Mouse (Mus musculus): ENCODE results near the gene Grk4. TPM values are rescaled to one million over a fixed set of nuclear protein-coding genes. Genes with fewer than 3 reads are reported as not detected.

Grk4 gene
- 1 to 10 TPM; 4.5 to 6.3 TPM for total RNA-seq (2021)
- long read RNA-seq, experiment 1, partial matches to known transcripts: 0 of 7 reads
- long read RNA-seq, experiment 1, other reads (novel, unspliced or antisense): 4 of 7 reads
- long read RNA-seq, experiment 2, partial matches to known transcripts: 0 of 4 reads
- long read RNA-seq, experiment 2, other reads (novel, unspliced or antisense): 4 of 4 reads

DNA sequence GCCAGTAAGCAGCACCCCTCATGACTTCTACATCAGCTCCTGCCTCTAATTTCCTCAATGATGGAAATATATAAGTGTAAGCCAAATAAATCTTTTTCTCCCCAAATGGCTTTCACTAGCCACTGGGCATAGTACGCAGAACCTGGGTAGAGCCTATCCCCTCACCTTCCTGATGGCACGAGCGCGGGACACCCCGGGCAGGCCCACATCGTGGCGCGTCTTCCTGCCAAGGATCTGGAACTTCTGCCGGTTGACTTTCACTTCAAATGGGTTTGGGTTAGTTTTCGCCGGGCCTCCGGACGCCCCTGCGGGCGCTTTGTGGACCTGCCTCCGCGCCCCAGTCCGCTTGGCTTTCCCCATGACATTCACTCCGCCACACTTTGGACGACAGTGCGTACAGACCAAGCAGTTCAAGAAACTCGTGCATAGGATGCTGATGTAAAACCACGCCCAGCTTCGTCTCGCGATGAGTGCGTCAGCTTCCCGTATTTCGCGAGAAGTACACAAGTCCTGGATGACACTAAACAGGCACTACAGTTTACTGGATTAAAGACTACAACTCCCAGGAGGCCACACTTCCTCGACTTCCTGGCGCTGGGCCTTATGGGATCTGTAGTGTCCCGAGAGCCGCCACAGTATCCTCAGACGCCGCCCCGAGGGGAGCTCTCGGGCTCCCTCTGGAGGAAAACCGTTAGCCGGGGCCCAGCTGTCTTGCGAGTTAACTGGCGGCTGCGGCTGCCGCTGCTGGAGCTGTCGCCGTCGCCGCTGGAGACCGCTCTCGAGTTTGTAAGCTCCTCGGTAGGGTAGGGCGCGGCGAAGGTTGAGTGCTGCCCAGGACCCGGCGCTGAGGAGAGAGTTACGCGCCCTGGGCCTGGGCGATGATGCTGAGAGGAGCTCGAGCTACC, at the start of gene Grk4, which contains the start of gene Nop14:
Gene Grk4, plus strand, starts transcription at position 694 of the 905 bp plus-strand sequence.
Gene Nop14, minus strand, starts transcription at position 463 of the 905 bp plus-strand sequence.
- peak within 1 kb of the TSS; percentile 91 for H3K27ac ChIP-seq
- DNase-seq (ENCODE audit: low spot score in 2 of 2): peak; percentile 99 to 100
- peak within 1 kb of the TSS; percentile 85 for H3K4me3 ChIP-seq
- TF ChIP-seq CTCF (conservative IDR thresholded peaks at IDR 0.05): peak; percentile 98

DNA sequence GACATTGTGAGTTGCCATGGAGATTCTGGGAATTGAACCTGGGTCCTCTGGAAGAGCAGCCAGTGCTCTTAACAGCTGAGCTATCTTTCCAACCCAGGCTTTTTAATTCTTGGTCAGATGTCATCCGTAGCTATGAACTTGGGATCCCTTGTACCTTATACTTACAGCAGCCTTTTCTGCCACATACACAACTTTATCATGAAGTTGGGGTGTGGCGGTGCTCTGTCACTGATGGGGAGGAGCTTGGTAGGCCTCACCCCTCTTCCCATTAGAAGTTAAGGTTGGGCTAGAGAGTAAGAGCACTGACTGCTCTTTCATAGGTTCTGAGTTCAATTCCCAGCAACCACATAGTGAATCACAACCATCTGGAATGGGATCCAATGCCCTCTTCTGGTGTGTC, 27.2 kb upstream of the Grk4 start:
- no peak for TF ChIP-seq CTCF (conservative IDR thresholded peaks at IDR 0.05)
- Histone ChIP-seq H3K27ac (no peak overlapping the region), H3K4me3 (no peak overlapping the region)
- no peak for DNase-seq (ENCODE audit: low spot score in 2 of 2)

DNA sequence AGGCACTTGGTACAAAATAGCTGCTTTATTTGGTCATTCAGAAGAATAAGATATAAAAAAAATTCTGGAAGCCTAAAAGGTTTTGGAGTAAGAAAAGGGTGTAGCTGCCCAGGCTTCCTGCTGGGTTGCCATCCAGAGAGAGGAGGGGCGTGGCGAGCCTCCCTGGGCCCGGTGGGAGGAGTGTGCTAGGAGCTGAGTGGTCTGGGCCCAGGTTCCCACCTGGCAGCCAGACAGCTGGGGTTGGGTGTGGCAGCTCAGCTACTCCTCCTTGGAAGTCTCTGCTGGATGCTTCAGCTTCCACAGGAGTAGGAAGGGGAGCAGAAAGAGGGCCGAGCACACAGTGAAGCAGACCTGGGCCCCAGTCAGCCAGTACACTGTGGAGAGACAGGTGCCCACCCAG, 26.5 kb upstream of the Grk4 start:
- TF ChIP-seq CTCF (conservative IDR thresholded peaks at IDR 0.05): no peak
- no peak for DNase-seq (ENCODE audit: low spot score in 2 of 2)
- H3K4me3 ChIP-seq: no peak overlapping the region
- H3K27ac ChIP-seq: peak overlapping the region; percentile 94; the same call in 1 of the 2 replicates

DNA sequence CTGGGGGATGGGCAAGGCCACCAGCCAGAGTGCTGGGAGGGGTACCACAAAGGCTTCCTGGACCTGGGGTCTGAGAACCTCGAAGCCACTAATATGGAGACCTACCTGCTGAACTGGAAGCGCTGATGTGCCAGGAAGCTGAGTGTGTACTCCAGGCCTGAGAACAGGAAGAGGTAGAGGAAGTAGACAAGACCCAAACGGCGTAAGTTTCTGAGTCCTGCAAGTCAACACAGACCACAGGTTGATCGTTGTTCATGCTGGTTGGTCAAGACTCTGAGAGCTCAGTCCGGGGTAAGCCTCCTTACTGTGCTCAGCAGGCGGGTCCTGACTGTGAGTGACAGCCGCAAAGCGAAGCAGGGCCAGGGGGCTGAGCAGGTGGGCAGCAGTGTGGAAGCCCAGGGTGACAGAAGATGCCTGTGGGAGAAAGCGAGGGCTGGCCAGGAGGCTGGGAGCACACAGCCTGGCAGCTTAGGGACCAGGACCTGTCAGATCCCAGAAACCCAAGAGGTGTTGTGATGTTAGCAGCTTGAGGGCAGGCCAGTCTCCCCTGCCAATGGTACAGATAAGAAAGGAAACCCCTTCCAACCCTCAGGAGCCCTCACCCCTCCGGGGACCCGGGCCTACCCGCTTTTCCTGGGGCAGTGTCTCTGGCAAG, 25.3 kb upstream of the Grk4 start:
- no peak for DNase-seq (ENCODE audit: low spot score in 2 of 2)
- no peak for TF ChIP-seq CTCF (conservative IDR thresholded peaks at IDR 0.05)
- Histone ChIP-seq H3K27ac (peak overlapping the region; percentile 94; the same call in 1 of the 2 replicates), H3K4me3 (no peak overlapping the region)

DNA sequence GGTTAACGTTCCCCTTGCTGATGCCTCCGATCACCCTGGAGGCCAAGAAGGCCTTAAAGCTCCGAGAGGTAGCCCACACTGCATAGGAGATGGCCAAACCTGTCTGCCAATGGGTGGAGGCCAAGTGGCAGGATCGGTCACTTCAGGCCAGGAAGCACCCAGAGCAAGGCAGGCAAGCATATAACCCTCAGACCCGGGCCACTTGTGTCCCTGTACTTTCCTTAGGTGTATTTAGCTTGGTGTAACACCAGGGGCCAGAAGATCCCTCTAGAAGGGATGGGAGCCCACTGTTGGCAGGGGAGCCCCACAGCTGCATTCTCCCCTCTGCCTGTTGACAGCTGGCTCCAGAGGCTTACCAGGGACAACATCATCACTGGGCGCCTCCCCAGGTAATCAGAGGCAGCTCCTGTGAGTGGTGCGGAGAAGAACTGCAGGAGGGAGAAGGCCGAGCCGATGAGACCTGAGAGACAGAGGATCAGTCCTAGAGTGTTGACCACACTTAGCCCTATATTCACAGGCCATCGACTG, 24.4 kb upstream of the Grk4 start:
- Histone ChIP-seq H3K27ac (peak overlapping the region; percentile 94), H3K4me3 (peak overlapping the region; percentile 85)
- DNase-seq (ENCODE audit: low spot score in 2 of 2): no peak
- TF ChIP-seq CTCF (conservative IDR thresholded peaks at IDR 0.05): no peak

DNA sequence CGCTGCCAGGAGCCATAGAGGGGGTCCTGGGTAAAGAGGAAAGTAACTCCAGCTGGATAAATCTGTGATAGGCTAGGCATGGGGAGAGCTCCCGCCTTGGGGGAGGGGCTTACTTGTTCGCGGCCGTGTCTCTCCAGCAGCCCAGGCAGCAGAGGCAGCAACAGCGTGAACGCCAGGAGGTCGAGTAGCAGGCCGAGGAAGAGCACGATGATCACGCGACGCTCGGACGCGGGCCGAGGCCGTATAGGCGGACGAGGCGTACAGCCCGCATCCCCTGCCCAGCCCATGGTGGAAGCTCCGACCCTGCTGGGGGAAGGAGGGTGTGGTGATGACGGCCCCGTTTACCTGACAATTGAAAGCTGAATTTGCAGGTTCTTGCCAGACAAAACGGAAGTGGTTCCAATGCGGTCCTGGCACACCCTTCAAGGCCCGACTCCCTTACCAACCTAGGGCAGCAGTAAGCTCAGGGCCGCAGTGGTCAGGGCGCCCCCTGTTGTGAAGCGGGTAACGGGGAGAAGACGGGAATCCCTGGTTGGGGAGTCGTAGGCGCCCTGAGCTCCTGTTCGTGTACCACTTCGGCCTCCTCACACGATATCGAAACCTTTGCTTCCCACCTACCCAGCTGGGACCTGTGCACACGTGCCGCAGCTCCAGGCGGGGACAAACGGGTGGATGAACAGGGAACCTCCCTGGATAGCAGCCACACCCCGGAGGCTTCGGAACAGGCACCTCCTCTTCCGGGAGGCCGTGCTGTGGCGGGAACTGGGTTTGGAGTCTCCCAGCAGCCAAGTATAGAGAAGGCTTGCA, 23.5 kb upstream of the Grk4 start, which contains the start of gene Mfsd10:
Gene Mfsd10, minus strand, starts transcription at position 732 of the 807 bp plus-strand sequence.
- peak; percentile 83 to 84 for DNase-seq (ENCODE audit: low spot score in 2 of 2)
- peak within 1 kb of the TSS; percentile 94 for H3K27ac ChIP-seq
- TF ChIP-seq CTCF (conservative IDR thresholded peaks at IDR 0.05): peak; percentile 67
- peak within 1 kb of the TSS; percentile 85 for H3K4me3 ChIP-seq

DNA sequence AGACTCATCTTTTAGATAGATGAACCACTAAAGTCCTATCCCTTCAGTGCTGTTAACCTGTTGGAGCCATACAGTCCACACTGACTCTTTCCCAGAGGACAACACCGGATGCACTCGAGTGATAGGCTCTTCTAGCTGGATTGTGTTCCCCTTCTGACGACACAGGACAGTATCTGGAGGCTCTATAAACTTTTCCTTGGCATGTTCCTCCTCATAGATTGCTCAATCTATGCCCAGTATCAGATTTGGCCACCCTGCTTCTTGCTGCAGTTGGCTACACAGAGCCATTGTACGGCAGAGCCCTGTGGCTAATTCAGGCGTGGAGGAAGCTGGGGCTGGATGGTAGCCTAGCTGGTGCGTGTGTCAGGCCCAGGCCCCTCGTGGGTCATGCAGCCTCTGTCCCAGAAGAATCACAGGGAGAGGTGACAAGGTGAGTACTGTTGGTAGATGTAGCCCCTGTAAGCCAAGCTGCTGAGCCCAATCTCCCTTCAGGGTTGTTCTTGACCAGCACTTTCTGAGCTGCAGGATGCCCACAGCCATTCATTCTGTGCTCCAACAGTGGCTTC, 22.5 kb upstream of the Grk4 start:
- no peak for DNase-seq (ENCODE audit: low spot score in 2 of 2)
- no peak overlapping the region for H3K4me3 ChIP-seq
- no peak for TF ChIP-seq CTCF (conservative IDR thresholded peaks at IDR 0.05)
- 0 out of 2 replicates have a peak overlapping the region, but pooled peaks have one; percentile 94 for H3K27ac ChIP-seq

DNA sequence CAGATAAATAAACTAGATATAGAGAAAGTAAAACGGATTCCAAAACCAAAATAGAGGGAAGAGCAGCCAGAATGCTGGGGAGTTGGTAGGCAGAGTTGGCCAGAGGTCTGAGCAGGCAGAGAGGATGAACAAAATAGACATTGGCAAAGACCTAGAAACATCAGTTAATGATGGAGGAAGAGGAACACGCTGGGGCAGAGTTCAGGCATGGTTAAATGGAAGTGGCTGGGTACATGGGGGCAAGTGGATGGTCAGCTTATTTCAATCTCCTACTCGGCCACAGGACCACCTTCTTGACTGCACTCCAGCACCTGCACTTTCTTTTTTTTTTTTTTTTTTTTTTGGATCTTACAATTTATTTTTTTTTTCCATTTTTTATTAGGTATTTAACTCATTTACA, 18.2 kb upstream of the Grk4 start:
- no peak for DNase-seq (ENCODE audit: low spot score in 2 of 2)
- TF ChIP-seq CTCF (conservative IDR thresholded peaks at IDR 0.05): no peak
- no peak overlapping the region for H3K27ac ChIP-seq
- H3K4me3 ChIP-seq: no peak overlapping the region

DNA sequence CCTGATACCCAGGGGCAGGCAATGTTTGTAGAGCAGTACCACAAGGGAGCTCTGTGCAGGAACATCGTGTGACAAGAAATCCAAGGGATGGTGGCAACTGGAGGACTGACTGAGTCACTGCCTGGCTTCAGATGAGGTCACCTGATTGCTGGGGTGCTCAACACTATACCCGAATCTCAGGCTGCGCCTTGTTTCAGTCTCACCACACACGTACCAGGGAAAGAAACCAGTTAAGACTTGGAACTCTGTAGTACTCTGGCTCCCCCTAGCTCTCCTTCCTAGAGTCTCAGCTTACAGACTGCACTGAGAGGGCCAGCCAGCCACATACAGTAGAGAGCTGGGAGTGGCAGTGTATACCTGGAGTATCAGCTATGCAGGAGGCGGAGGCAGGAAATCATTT, 17.2 kb upstream of the Grk4 start:
- TF ChIP-seq CTCF (conservative IDR thresholded peaks at IDR 0.05): peak; percentile 89
- Histone ChIP-seq H3K27ac (no peak overlapping the region), H3K4me3 (no peak overlapping the region)
- peak; percentile 67 for DNase-seq (ENCODE audit: low spot score in 2 of 2)

DNA sequence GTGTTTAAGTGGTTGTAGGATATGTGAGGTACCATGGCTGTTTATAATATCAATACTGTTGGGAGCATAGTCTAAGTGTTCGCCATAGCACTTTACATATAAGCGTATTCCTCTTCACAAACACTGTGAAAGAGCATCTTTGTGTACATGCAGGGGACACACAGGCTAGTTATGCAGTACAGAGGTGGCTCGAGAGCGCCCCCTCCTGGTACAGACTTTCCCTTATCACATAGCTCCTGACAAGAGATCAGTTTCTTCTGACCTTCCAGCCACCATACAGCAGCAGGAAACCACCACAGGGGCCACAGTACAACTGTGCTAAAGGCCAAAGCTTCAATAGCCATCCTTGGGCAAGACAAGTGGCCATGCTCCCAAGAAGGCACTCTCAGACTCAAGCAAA, 12.6 kb upstream of the Grk4 start:
- no peak overlapping the region for H3K4me3 ChIP-seq
- DNase-seq (ENCODE audit: low spot score in 2 of 2): peak; percentile 43 to 67
- peak; percentile 86 for TF ChIP-seq CTCF (conservative IDR thresholded peaks at IDR 0.05)
- H3K27ac ChIP-seq: no peak overlapping the region

DNA sequence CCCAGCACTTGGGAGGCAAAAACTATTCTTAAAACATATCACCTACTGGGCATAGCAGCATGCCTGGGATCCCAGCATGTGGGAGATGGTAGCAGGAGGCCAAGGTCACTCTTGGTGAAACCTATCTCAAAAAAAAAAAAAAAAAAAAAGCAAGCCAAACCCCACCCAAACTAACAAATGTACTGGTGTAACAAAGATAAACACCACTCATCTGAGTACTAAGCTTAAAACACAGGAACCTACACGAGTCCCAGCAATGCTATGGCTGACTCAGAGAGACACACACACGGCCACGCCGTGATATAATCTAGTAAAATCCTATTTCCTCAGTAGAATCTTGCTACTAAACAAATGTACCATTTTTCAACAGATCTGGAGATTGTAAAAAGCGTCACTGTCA, 7.2 kb upstream of the Grk4 start:
- no peak for DNase-seq (ENCODE audit: low spot score in 2 of 2)
- TF ChIP-seq CTCF (conservative IDR thresholded peaks at IDR 0.05): no peak
- no peak overlapping the region for H3K27ac ChIP-seq
- H3K4me3 ChIP-seq: no peak overlapping the region

DNA sequence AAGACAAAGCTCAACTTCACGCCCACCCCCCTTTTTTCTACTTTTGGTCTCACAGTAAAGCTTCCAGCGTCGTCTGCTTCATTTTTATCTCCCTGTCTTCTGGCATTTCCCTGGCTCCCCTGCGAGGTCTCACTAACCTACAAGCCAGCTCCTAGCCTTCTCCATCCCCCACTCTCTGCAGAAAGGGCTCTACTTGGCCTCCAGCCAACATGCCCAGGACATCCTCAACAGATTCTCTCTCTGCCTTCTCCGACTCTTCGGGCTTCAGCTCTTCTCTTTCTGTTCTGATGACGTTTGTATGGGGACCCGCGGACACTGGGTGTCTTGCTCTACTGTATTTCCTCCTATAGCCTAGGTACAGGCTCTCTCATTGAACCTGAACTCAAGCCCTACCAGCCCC, 5.3 kb upstream of the Grk4 start:
- DNase-seq (ENCODE audit: low spot score in 2 of 2): no peak

More for the DNA sequence above, 5.3 kb upstream of the Grk4 start:
- TF ChIP-seq CTCF (conservative IDR thresholded peaks at IDR 0.05): no peak
- Histone ChIP-seq H3K27ac (no peak overlapping the region), H3K4me3 (no peak overlapping the region)

Measured in layer of hippocampus, adult 2 months (tissue).